Mouse (Mus musculus) CD4-positive, CD25-positive, alpha-beta regulatory T cell, adult 2 months (primary cell): ENCODE results near the gene Slc16a3.

Experiments
- DNase-seq: peaks from one replicate; pipeline ENCODE4 v3.0.0-alpha.2; 2012; ENCODE audit warnings: low read depth, low spot score

Gene Slc16a3

GRCm38 (mm10) chr11:120948328-120948727, at the start of gene Slc16a3:
TSS of gene Slc16a3 (plus strand) at chr11:120948480.
- DNase-seq: peak; percentile 37

- DNase-seq: no peak
Observed at GRCm38 (mm10) chr11:120900276-120901244, 47.7 kb upstream of the Slc16a3 start.

GRCm38 (mm10) chr11:120901729-120902486, 46.4 kb upstream of the Slc16a3 start:
- no peak for DNase-seq

- no peak for DNase-seq
Observed at GRCm38 (mm10) chr11:120902487-120903142, 45.7 kb upstream of the Slc16a3 start.

GRCm38 (mm10) chr11:120903159-120903850, 45.0 kb upstream of the Slc16a3 start:
- no peak for DNase-seq

GRCm38 (mm10) chr11:120904561-120904960, 43.7 kb upstream of the Slc16a3 start:
- DNase-seq: no peak

GRCm38 (mm10) chr11:120905430-120905873, 42.8 kb upstream of the Slc16a3 start:
- peak; percentile 92 for DNase-seq

- DNase-seq: no peak
Observed at GRCm38 (mm10) chr11:120913796-120914195, 34.5 kb upstream of the Slc16a3 start.

- peak; percentile 95 for DNase-seq
Observed at GRCm38 (mm10) chr11:120916477-120916876, 31.8 kb upstream of the Slc16a3 start.

GRCm38 (mm10) chr11:120917756-120918155, 30.5 kb upstream of the Slc16a3 start:
- no peak for DNase-seq

- DNase-seq: no peak
Observed at GRCm38 (mm10) chr11:120922528-120922927, 25.8 kb upstream of the Slc16a3 start.

- no peak for DNase-seq
Observed at GRCm38 (mm10) chr11:120928468-120928867, 19.8 kb upstream of the Slc16a3 start.

GRCm38 (mm10) chr11:120931479-120931878, 16.8 kb upstream of the Slc16a3 start:
- no peak for DNase-seq

- peak; percentile 92 for DNase-seq
Observed at GRCm38 (mm10) chr11:120932564-120933398, 15.5 kb upstream of the Slc16a3 start, which contains the start of gene Ccdc57. TSS of gene Ccdc57 (minus strand) at chr11:120932872.

- no peak for DNase-seq
Observed at GRCm38 (mm10) chr11:120937976-120938375, 10.3 kb upstream of the Slc16a3 start.

- DNase-seq: no peak
Observed at GRCm38 (mm10) chr11:120938795-120939194, 9.5 kb upstream of the Slc16a3 start.

- no peak for DNase-seq
Observed at GRCm38 (mm10) chr11:120939712-120940341, 8.5 kb upstream of the Slc16a3 start.

GRCm38 (mm10) chr11:120940959-120941358, 7.3 kb upstream of the Slc16a3 start:
- peak; percentile 78 for DNase-seq

- no peak for DNase-seq
Observed at GRCm38 (mm10) chr11:120945266-120945665, 3.0 kb upstream of the Slc16a3 start.

GRCm38 (mm10) chr11:120945926-120946325, 2.4 kb upstream of the Slc16a3 start:
- no peak for DNase-seq
